Mouse (Mus musculus) G1E (cell line): ENCODE data around the gene Slc25a19.

Experiments
- CTCF ChIP-seq: IDR thresholded peaks from 2 replicates; pipeline ENCODE4 v1.5.1; 2012; ENCODE audit warnings: low read depth, low read length, inconsistent platforms, mixed read lengths
- GATA1 ChIP-seq: IDR thresholded peaks from 2 replicates; pipeline ENCODE4 v1.6.1; 2012; ENCODE audit warnings: borderline replicate concordance, low read length, inconsistent platforms, mixed read lengths
- GATA2 ChIP-seq: IDR thresholded peaks from 2 replicates; pipeline ENCODE4 v1.6.1; 2012; ENCODE audit warnings: low read depth, low read length, inconsistent platforms, borderline replicate concordance
- TAL1 ChIP-seq: conservative IDR thresholded peaks from 2 replicates; pipeline ENCODE4 v1.6.1; 2012; ENCODE audit warnings: low read depth, low read length, inconsistent platforms, mixed read lengths

- TF ChIP-seq CTCF (no peak), GATA1 (no peak), TAL1 (peak; percentile 61), GATA2 (no peak)
Observed at GRCm38 (mm10) chr11:115598309-115598708, 29.8 kb downstream of the Slc25a19 start.
